Mouse (Mus musculus): ENCODE data around the gene Asb6. TPM values are rescaled to one million over a fixed set of nuclear protein-coding genes. Genes with fewer than 3 reads are reported as not detected.

The Asb6 gene
- polyA plus RNA-seq, 1 experiment from 2014 or later: 27.8 TPM

GRCm38 (mm10) chr2:30826825-30827748 is 3.0 kb downstream of the Asb6 start:
- H3K27ac ChIP-seq (ENCODE audit: low read length): peak overlapping the region; percentile 97
- ATAC-seq (ENCODE audit: low read depth): peak; percentile 80
- peaks cover 27% of the 10 kb centered on the region for H3K4me1 ChIP-seq (ENCODE audit: control insufficient read depth, low read depth, low read length)
- H3K27me3 ChIP-seq (ENCODE audit: control insufficient read depth, insufficient read depth, low read depth, low read length): no peaks in the 10 kb centered on the region
- peaks cover 42% of the 10 kb centered on the region for H3K36me3 ChIP-seq (ENCODE audit: control insufficient read depth, insufficient read depth)
- H3K9me3 ChIP-seq (replicated peaks; ENCODE audit: control insufficient read depth, low read length): no peaks in the 10 kb centered on the region
- peak overlapping the region; percentile 70 for H3K4me2 ChIP-seq (ENCODE audit: low read depth, low read length)
- H3K4me3 ChIP-seq (ENCODE audit: low read depth, low read length): peak overlapping the region; percentile 100
- peak overlapping the region; percentile 92 for H3K9ac ChIP-seq (ENCODE audit: low read depth, low read length)
- 24% methylated on average over 26 of the region's 26 CpGs for WGBS (ENCODE audit: insufficient replicate concordance)

DNA sequence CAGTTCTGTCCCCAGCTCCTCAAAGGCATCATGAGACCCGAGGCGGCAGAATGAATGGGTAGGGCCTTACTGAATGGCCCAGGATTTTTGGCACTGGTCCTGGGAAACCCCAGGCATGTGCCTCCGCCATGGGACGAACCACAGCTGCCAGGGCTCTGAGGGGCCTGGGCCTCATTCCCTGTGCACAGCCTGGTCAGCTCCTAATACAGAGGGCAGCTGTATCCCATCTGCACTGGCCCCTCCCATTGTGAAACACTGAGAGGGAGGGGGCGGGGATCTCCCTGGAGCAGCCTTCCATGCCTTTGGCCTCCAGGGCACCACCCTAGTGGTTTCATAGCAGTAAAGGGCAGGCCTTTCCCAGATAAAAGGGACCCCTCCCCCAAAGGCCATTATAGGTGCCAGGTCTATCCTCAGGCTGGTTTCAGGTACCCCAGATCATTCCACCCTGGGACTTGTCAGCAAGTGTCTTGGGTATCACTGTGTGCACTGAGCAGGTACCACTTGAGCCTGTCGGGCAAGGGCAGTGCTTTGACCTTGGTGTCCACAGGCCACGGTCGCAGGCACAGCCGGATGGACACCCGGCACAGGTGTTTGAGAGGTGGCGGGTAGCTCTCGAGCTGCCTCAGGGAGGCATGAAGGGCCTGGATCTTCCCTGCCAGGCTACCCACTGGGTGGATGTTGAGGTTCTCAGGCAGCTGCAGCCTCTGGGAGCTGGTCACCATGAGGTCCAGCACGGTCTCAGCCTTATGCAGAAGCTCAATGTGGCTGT is 6.6 kb downstream of the Asb6 start:
- Histone ChIP-seq H3K4me2 (ENCODE audit: low read depth, low read length) (no peak overlapping the region), H3K9ac (ENCODE audit: low read depth, low read length) (no peak overlapping the region), H3K9me3 (replicated peaks; ENCODE audit: control insufficient read depth, low read length) (no peaks in the 10 kb centered on the region), H3K27ac (ENCODE audit: low read length) (no peak overlapping the region), H3K4me1 (ENCODE audit: control insufficient read depth, low read depth, low read length) (peaks cover 20% of the 10 kb centered on the region), H3K36me3 (ENCODE audit: control insufficient read depth, insufficient read depth) (peaks cover 54% of the 10 kb centered on the region), H3K4me3 (ENCODE audit: low read depth, low read length) (no peak overlapping the region), H3K27me3 (ENCODE audit: control insufficient read depth, insufficient read depth, low read depth, low read length) (no peaks in the 10 kb centered on the region)
- ATAC-seq (ENCODE audit: low read depth): no peak
- 86% methylated on average over 13 of the region's 13 CpGs for WGBS (ENCODE audit: insufficient replicate concordance)

DNA sequence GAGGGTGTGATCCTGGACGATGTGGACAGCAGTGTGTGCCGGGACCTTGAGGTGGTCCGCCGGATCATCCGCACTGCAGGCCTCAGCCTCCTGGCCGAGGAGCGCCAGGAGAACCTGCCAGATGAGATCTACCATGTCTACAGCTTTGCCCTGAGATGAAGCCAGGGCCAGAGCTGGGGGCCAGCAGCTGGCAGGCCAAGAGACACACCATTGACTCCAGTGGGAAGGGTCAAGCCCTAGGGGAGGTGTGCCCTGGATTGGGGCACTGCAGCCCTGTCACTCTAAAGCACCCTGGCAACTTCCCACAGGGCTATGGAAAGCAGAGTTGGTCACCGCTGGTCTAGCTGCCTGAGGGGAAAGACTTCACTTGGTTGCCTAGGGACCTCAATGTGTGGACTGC is 7.7 kb downstream of the Asb6 start:
- WGBS (ENCODE audit: insufficient replicate concordance): 90% methylated on average over 8 of the region's 8 CpGs
- no peak overlapping the region for H3K27ac ChIP-seq (ENCODE audit: low read length)
- H3K4me3 ChIP-seq (ENCODE audit: low read depth, low read length): no peak overlapping the region
- no peak overlapping the region for H3K4me2 ChIP-seq (ENCODE audit: low read depth, low read length)
- ATAC-seq (ENCODE audit: low read depth): no peak
- H3K4me1 ChIP-seq (ENCODE audit: control insufficient read depth, low read depth, low read length): peaks cover 16% of the 10 kb centered on the region
- no peak overlapping the region for H3K9ac ChIP-seq (ENCODE audit: low read depth, low read length)
- no peaks in the 10 kb centered on the region for H3K27me3 ChIP-seq (ENCODE audit: control insufficient read depth, insufficient read depth, low read depth, low read length)
- H3K36me3 ChIP-seq (ENCODE audit: control insufficient read depth, insufficient read depth): peaks cover 54% of the 10 kb centered on the region
- H3K9me3 ChIP-seq (replicated peaks; ENCODE audit: control insufficient read depth, low read length): no peaks in the 10 kb centered on the region

GRCm38 (mm10) chr2:30821073-30821472 is 9.1 kb downstream of the Asb6 start:
- no peak overlapping the region for H3K4me3 ChIP-seq (ENCODE audit: low read depth, low read length)
- no peak overlapping the region for H3K9ac ChIP-seq (ENCODE audit: low read depth, low read length)
- no peak overlapping the region for H3K4me2 ChIP-seq (ENCODE audit: low read depth, low read length)
- WGBS (ENCODE audit: insufficient replicate concordance): 88% methylated on average over 3 of the region's 3 CpGs
- no peak overlapping the region for H3K27ac ChIP-seq (ENCODE audit: low read length)
- peaks cover 50% of the 10 kb centered on the region for H3K36me3 ChIP-seq (ENCODE audit: control insufficient read depth, insufficient read depth)
- no peak for ATAC-seq (ENCODE audit: low read depth)
- no peaks in the 10 kb centered on the region for H3K27me3 ChIP-seq (ENCODE audit: control insufficient read depth, insufficient read depth, low read depth, low read length)
- H3K9me3 ChIP-seq (replicated peaks; ENCODE audit: control insufficient read depth, low read length): no peaks in the 10 kb centered on the region
- H3K4me1 ChIP-seq (ENCODE audit: control insufficient read depth, low read depth, low read length): peaks cover 4% of the 10 kb centered on the region

- no peaks in the 10 kb centered on the region for H3K4me1 ChIP-seq (ENCODE audit: control insufficient read depth, low read depth, low read length)
- no peak overlapping the region for H3K4me2 ChIP-seq (ENCODE audit: low read depth, low read length)
- no peaks in the 10 kb centered on the region for H3K9me3 ChIP-seq (replicated peaks; ENCODE audit: control insufficient read depth, low read length)
- H3K4me3 ChIP-seq (ENCODE audit: low read depth, low read length): no peak overlapping the region
- H3K27ac ChIP-seq (ENCODE audit: low read length): no peak overlapping the region
- 76% methylated on average over 5 of the region's 5 CpGs for WGBS (ENCODE audit: insufficient replicate concordance)
- ATAC-seq (ENCODE audit: low read depth): no peak
- no peak overlapping the region for H3K9ac ChIP-seq (ENCODE audit: low read depth, low read length)
- peaks cover 44% of the 10 kb centered on the region for H3K36me3 ChIP-seq (ENCODE audit: control insufficient read depth, insufficient read depth)
- H3K27me3 ChIP-seq (ENCODE audit: control insufficient read depth, insufficient read depth, low read depth, low read length): no peaks in the 10 kb centered on the region
Observed at GRCm38 (mm10) chr2:30819873-30820272, 10.3 kb downstream of the Asb6 start.

DNA sequence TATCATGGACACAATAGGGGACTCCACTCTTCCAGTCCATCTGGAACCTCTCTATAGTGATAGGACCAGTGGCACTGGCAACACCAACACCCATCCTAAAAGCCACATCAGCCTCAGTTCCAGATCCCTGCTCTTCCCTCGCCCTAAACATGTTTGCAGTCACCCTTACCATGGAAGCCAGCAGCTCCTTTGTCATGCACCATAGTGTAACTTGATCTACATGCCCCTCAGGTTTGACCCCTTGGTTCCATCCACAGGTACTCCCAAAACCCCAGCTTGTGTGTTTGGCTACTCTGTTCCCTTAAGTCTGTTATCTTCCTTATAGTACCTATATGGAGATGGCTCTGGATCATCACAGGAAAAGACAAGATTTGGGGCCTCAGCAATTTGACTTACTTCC is 13.8 kb downstream of the Asb6 start:
- no peak overlapping the region for H3K27ac ChIP-seq (ENCODE audit: low read length)
- ATAC-seq (ENCODE audit: low read depth): no peak
- no peak overlapping the region for H3K4me2 ChIP-seq (ENCODE audit: low read depth, low read length)
- no peaks in the 10 kb centered on the region for H3K4me1 ChIP-seq (ENCODE audit: control insufficient read depth, low read depth, low read length)
- H3K36me3 ChIP-seq (ENCODE audit: control insufficient read depth, insufficient read depth): peaks cover 17% of the 10 kb centered on the region
- H3K9ac ChIP-seq (ENCODE audit: low read depth, low read length): no peak overlapping the region
- no peak overlapping the region for H3K4me3 ChIP-seq (ENCODE audit: low read depth, low read length)
- H3K9me3 ChIP-seq (replicated peaks; ENCODE audit: control insufficient read depth, low read length): no peaks in the 10 kb centered on the region
- no peaks in the 10 kb centered on the region for H3K27me3 ChIP-seq (ENCODE audit: control insufficient read depth, insufficient read depth, low read depth, low read length)
- WGBS (ENCODE audit: insufficient replicate concordance): 83% methylated on average over 1 of the region's 1 CpGs

- no peak overlapping the region for H3K4me3 ChIP-seq (ENCODE audit: low read depth, low read length)
- 73% methylated on average over 7 of the region's 7 CpGs for WGBS (ENCODE audit: insufficient replicate concordance)
- no peak overlapping the region for H3K9ac ChIP-seq (ENCODE audit: low read depth, low read length)
Observed at GRCm38 (mm10) chr2:30810573-30810972, 19.6 kb downstream of the Asb6 start.

GRCm38 (mm10) chr2:30809503-30809902 is 20.6 kb downstream of the Asb6 start:
- Histone ChIP-seq H3K4me2 (ENCODE audit: low read depth, low read length) (no peak overlapping the region), H3K27me3 (ENCODE audit: control insufficient read depth, insufficient read depth, low read depth, low read length) (peaks cover 4% of the 10 kb centered on the region; the same call in 1 of the 2 replicates), H3K9ac (ENCODE audit: low read depth, low read length) (no peak overlapping the region), H3K36me3 (ENCODE audit: control insufficient read depth, insufficient read depth) (peaks cover 3% of the 10 kb centered on the region), H3K4me1 (ENCODE audit: control insufficient read depth, low read depth, low read length) (peaks cover 22% of the 10 kb centered on the region), H3K4me3 (ENCODE audit: low read depth, low read length) (no peak overlapping the region), H3K27ac (ENCODE audit: low read length) (no peak overlapping the region), H3K9me3 (replicated peaks; ENCODE audit: control insufficient read depth, low read length) (no peaks in the 10 kb centered on the region)
- WGBS (ENCODE audit: insufficient replicate concordance): 65% methylated on average over 5 of the region's 5 CpGs
- no peak for ATAC-seq (ENCODE audit: low read depth)

More at GRCm38 (mm10) chr2:30810573-30810972, 19.6 kb downstream of the Asb6 start:
- Histone ChIP-seq H3K9me3 (replicated peaks; ENCODE audit: control insufficient read depth, low read length) (no peaks in the 10 kb centered on the region), H3K27me3 (ENCODE audit: control insufficient read depth, insufficient read depth, low read depth, low read length) (no peaks in the 10 kb centered on the region; the same call in 1 of the 2 replicates), H3K36me3 (ENCODE audit: control insufficient read depth, insufficient read depth) (peaks cover 5% of the 10 kb centered on the region), H3K4me1 (ENCODE audit: control insufficient read depth, low read depth, low read length) (peaks cover 22% of the 10 kb centered on the region), H3K4me2 (ENCODE audit: low read depth, low read length) (no peak overlapping the region), H3K27ac (ENCODE audit: low read length) (no peak overlapping the region)
- no peak for ATAC-seq (ENCODE audit: low read depth)

- peak overlapping the region; percentile 66 for H3K4me3 ChIP-seq (ENCODE audit: low read depth, low read length)
- peaks cover 22% of the 10 kb centered on the region for H3K4me1 ChIP-seq (ENCODE audit: control insufficient read depth, low read depth, low read length)
- H3K27me3 ChIP-seq (ENCODE audit: control insufficient read depth, insufficient read depth, low read depth, low read length): peaks cover 10% of the 10 kb centered on the region
- H3K36me3 ChIP-seq (ENCODE audit: control insufficient read depth, insufficient read depth): peaks cover 3% of the 10 kb centered on the region
- 2% methylated on average over 10 of the region's 10 CpGs for WGBS (ENCODE audit: insufficient replicate concordance)
- H3K9ac ChIP-seq (ENCODE audit: low read depth, low read length): peak overlapping the region; percentile 79
- H3K4me2 ChIP-seq (ENCODE audit: low read depth, low read length): peak overlapping the region; percentile 90
- no peaks in the 10 kb centered on the region for H3K9me3 ChIP-seq (replicated peaks; ENCODE audit: control insufficient read depth, low read length)
- H3K27ac ChIP-seq (ENCODE audit: low read length): peak overlapping the region; percentile 68
- no peak for ATAC-seq (ENCODE audit: low read depth)
Observed at GRCm38 (mm10) chr2:30808296-30808655, 21.9 kb downstream of the Asb6 start.

Measured in liver, embryonic 16.5 days (tissue).